Mouse (Mus musculus) ovary, postnatal 14 days (tissue): Measurements from ENCODE around the gene Skap1.

Source experiments
- DNase-seq: peaks from one replicate; pipeline ENCODE4 v3.0.0; 2022; ENCODE audit warnings: low spot score

The Skap1 gene

DNA sequence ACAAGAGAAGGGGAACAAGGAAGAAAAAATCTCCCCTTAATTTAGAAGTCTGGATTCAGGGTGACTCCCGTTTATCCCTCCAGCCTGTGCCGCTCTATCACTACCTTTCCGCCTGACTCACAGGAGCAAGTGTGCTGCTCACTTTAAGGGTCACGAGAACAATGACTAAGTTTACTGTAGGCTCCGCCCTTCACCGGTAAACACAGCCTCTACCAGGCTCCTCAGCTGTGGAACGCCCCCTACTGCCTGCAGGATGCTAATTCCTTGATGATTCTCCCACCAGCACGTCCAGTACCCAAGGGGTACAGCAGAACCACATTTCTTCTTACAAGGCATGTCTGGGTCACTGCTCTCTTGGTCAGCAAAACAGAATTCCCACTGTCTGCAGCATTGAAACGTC lies 158.4 kb downstream of the Skap1 start:
- DNase-seq = no peak

- no peak for DNase-seq
Observed at GRCm38 (mm10) chr11:96624436-96624835, 160.0 kb downstream of the Skap1 start.

GRCm38 (mm10) chr11:96629775-96630174 lies 165.4 kb downstream of the Skap1 start:
- no peak for DNase-seq

GRCm38 (mm10) chr11:96631521-96631920 lies 167.1 kb downstream of the Skap1 start:
- DNase-seq = no peak

- DNase-seq = no peak
Observed at GRCm38 (mm10) chr11:96637927-96638326, 173.5 kb downstream of the Skap1 start.

GRCm38 (mm10) chr11:96639805-96640204 lies 175.4 kb downstream of the Skap1 start:
- DNase-seq = no peak

DNA sequence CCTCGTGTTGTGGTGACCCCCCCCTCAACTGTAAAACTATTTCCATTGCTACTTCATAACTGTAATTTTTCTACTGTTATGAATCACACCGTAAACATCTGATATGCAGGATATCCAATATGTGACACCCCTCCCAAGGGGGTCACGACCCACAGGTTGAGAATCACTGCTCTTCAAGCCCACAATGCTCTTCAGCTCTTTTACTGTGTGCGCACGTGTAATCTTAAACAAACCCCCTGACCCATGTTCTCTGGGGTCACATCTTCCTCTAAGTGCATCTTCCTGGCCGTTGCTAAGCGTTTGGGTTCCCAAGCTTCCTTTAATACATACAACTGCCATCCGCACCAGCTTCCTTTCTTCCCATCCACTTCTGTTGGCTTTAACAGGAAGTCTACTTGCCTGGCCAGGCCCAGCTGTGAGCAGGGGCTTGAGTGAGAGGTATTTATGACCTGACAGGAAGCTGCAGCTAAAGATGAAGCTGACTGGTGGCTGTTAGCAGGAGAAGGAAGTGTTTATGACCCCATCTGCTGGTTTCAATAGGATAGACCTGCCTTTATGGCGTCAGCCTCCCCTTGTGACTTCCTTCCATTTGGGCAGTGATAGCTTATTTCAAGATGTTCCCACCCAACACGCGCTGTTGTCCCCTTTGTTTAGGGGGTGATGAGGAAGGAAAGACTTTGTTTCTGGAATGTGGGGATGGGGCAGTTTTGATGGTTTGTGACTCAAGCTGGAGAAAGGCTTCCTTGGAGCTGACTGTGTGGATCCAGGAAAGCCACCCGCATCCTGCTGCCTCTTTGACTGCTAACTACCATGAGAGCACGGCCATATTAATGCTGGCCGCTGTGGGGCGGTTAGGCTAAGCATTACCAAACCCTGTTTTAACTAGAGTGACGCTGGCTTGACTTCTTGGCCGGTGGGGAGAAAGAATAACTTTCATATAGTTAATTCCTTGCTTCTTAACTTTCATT lies 178.1 kb downstream of the Skap1 start:
- DNase-seq = no peak

- no peak for DNase-seq
Observed at GRCm38 (mm10) chr11:96644969-96645368, 180.6 kb downstream of the Skap1 start.

GRCm38 (mm10) chr11:96645538-96646037 lies 181.2 kb downstream of the Skap1 start:
- peak; percentile 5 for DNase-seq

GRCm38 (mm10) chr11:96651848-96652247 lies 187.5 kb downstream of the Skap1 start:
- DNase-seq = no peak

- DNase-seq = no peak
Observed at GRCm38 (mm10) chr11:96653867-96654266, 189.5 kb downstream of the Skap1 start.

DNA sequence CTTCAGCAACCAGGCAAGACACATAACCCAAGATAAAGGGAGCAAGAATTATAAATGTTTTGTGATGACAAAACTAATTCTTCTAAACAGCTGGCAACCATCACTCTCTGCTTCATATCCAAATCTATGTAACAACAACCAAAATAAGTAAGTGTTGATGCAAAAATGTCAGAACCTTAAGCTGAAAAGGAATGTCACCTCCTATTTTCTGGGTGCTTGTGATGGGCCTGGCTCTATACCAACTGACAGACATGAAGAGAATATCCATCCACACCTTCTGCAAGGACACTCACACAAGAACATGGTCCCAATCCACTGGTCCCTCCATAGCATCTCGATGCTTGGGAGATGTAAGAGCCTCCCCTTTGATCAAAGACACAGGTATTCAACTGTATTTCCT lies 194.0 kb downstream of the Skap1 start:
- DNase-seq = no peak

DNA sequence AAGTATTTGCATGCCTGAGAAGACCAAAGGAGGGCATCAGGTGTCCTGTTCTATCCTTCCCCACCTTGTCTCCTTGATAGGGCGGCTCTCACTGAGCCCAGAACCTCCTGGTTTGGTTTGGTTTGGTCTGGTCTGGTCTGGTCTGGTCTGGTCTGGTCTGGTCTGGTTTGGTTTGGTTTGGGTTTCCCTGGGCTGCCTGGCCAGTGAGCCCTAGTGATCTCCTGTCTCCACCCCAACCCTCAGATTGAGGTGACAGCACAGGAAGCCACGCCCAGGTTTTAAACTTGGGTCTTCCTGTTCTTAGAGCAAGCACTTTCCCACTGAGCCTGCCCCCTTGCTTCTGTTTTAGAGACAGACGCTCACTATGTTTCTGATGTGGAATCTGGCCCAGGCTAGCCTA lies 202.5 kb downstream of the Skap1 start:
- no peak for DNase-seq

DNA sequence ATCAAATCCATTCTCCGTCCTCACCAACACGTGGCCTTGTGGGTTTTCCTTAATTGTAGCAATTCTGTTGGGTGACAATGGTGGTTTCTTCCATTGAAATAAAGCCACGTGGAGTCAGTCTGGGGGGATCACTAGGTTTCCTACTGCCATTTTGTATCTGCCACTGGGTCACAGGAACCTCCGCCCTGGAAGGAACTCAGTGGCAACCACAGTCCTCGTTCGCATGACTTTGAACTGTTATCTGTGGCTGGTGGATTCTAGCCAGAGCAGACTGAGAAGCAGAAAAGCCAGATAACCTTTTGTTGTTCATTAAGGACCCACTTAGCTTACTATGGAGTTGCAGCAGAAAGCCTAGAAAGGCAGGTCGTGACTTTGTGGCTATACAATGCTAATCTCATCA lies 204.0 kb downstream of the Skap1 start:
- no peak for DNase-seq

DNA sequence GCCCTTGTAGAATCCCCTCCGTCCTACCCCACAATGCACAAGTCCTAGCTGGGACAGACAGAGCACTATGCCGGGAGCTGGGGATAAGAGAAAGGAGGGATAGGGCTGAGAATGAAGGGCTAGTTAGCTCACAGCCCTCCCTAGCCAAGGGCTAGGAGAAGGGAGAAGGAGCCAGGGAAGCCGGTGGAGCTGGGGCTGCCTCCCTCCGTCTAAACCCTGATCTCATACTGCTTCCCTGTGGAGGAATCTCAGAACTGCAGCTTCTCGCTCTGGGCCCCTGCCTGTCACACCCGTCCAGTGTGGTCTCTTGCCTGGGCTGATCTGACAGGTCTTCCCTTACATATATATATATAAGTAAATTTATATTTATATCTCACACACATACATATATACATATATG lies 209.4 kb downstream of the Skap1 start:
- DNase-seq = peak; percentile 34

- DNase-seq = no peak
Observed at GRCm38 (mm10) chr11:96674786-96675365, 210.5 kb downstream of the Skap1 start.

- DNase-seq = no peak
Observed at GRCm38 (mm10) chr11:96678026-96678425, 213.6 kb downstream of the Skap1 start.

- DNase-seq = no peak
Observed at GRCm38 (mm10) chr11:96679026-96679425, 214.6 kb downstream of the Skap1 start.

DNA sequence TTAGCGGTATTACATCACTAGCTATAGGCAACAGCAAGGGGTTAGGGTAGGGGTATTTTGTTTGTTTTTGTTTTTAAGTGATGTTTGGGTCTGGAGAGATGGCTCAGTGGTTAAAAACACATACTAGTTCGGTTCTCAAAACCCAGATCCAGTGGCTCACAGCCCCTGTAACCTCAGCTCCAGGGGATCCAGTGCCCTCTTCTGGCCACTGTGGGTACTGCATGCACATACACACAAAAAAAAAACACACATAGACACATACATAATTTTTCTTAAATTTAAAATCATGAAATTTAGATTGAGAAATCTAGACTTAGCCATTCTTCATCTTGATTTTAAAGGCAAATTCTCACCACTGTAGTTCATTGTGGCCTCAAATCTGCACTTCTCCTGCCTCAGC lies 221.0 kb downstream of the Skap1 start:
- DNase-seq = no peak

DNA sequence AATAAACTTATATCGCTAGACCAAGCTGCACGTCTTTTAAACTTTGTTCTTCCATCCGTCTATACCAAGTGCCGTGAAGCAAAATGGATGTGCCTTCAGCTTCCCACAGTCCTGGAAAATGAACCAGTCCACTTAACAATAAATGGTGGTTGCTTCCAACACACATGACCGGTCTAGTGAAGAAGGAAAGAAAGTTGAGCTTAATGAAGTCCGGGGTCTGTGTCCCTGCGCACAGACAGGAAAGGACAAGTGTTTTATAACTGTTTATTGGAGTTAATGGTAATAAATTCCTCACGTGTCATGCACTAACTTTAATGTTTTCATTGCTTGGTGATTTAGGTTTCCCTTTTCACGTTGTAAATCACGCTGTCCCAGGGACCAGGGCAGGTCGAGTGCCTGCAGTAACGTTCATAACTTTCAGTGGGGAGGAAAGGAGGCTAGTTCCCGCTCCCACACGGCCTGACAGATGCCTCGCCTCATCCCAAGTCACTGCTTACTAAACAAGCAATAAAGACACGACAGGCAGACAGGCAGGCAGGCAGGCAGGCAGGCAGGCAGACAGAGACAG lies 222.4 kb downstream of the Skap1 start:
- DNase-seq = no peak

GRCm38 (mm10) chr11:96692250-96692649 lies 227.9 kb downstream of the Skap1 start:
- no peak for DNase-seq

DNA sequence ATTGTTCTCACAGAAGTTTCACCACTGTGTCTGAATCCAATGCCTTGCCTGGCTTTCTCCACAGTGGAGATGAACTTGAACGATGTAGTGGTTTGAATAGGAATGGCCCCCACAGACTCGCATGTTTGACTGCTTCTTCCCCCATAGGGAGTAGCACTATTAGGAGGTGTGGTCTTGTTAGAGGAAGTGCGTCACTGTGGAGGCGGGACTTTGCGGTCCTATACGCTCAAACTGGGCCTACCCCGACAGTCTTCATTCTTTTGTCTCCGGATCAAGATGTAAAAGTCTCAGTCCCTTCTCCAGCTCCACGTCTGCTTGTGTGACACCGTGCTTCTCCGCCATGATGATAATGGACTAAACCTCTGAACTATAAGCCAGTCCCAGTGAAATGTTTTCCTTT lies 229.0 kb downstream of the Skap1 start:
- no peak for DNase-seq

DNA sequence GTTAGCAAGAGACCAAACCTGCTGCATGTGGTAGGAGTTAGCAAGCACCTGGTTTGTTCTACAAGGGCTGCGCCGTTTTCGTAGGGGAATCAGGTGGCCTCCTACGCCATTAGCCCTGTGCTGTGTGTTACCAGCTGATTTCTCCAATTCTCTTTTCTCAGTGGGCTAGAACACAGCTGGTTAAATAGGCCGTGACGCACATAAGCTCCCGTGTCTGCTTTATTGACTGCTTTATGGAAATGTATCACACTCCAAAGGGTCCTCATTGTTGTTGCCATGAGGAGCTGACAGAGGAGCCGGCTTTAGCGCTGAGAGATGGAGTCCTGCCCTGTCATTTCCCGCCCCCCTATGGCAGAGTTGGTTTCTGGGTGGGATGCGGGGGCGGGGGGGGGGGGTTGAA lies 230.4 kb downstream of the Skap1 start:
- DNase-seq = no peak
